Mouse (Mus musculus) heart, embryonic 13.5 days (tissue): ENCODE data around the gene Rexo4. TPM values are rescaled to one million over a fixed set of nuclear protein-coding genes. Genes with fewer than 3 reads are reported as not detected.

Source experiments
- ATAC-seq: fragments of 200-750 bp; cut with Nextera tagmentation; 2 replicates; pipeline ENCODE4 v1.8.0; 2017; ENCODE audit warnings: moderate TSS enrichment; ENCODE audit not compliant: insufficient number of reproducible peaks, low FRiP score, low TSS enrichment; ENCODE audit errors: extremely low read depth
- H3K27ac ChIP-seq: fragments of 300-500 bp; sonication (generic); replicated peaks from 2 replicates; pipeline ENCODE4 v1.5.1; 2015; ENCODE audit warnings: moderate library complexity, mild to moderate bottlenecking, inconsistent platforms
- H3K27me3 ChIP-seq: fragments of 300-500 bp; sonication (generic); replicated peaks from 2 replicates; pipeline ENCODE4 v1.6.1; 2015; ENCODE audit warnings: mild to moderate bottlenecking, inconsistent platforms
- H3K36me3 ChIP-seq: fragments of 300-500 bp; sonication (generic); 2 replicates; pipeline ENCODE4 v1.6.1; 2015; ENCODE audit warnings: mild to moderate bottlenecking, inconsistent platforms
- H3K4me1 ChIP-seq: fragments of 300-500 bp; sonication (generic); 2 replicates; pipeline ENCODE4 v1.6.1; 2015; ENCODE audit warnings: inconsistent platforms
- H3K4me2 ChIP-seq: fragments of 300-500 bp; sonication (generic); 2 replicates; pipeline ENCODE4 v1.6.1; 2015; ENCODE audit warnings: inconsistent platforms, mild to moderate bottlenecking, moderate library complexity
- H3K4me3 ChIP-seq: fragments of 300-500 bp; sonication (generic); 2 replicates; pipeline ENCODE4 v1.5.1; 2015; ENCODE audit warnings: moderate library complexity, mild to moderate bottlenecking, inconsistent platforms
- H3K9ac ChIP-seq: fragments of 300-500 bp; sonication (generic); 2 replicates; pipeline ENCODE4 v1.6.1; 2015; ENCODE audit warnings: inconsistent platforms, mild to moderate bottlenecking, moderate library complexity
- H3K9me3 ChIP-seq: fragments of 300-500 bp; sonication (generic); 2 replicates; pipeline ENCODE4 v1.6.1; 2016; ENCODE audit warnings: inconsistent platforms
- WGBS: fragments of 180-500 bp; shearing (Covaris S2); methylation state at CpG from one replicate; pipeline ENCODE4 v1.1.7; 2015; ENCODE audit warnings: mixed read lengths; 5-methylcytosine and 5-hydroxymethylcytosine counted together
- polyA plus RNA-seq: library from polyadenylated mRNA; unstranded; fragments of >200 nt; fragmentation: Nextera tagmentation; extraction: Ambion mirVana; gene quantifications from 2 replicates; pipeline ENCODE4 v1.2.1, GENCODE M21; 2015

Rexo4 gene
- polyA plus RNA-seq, 1 experiment from 2014 or later = 26.3 TPM

DNA sequence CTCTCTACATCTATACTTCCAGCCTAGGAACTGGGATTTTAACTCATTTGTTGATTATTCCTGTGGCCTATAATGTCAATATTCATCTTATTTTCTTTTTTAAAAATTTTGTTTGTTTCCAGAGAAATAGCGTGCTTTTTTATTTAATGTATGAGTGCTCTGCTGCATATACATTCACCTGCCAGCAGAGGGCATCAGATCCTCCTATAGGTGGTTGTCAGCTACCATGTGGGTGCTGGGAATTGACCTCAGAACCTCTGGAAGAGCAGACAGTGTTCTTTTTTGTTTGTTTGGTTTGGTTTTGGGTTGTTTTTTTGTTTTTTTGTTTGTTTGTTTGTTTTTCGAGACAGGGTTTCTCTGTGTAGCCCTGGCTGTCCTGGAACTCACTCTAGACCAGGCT, 3.1 kb upstream of the Rexo4 start:
- peaks cover 5% of the 10 kb centered on the region; the same call in 1 of the 2 replicates for H3K9me3 ChIP-seq
- H3K36me3 ChIP-seq = peaks cover 2% of the 10 kb centered on the region
- H3K27ac ChIP-seq = no peak overlapping the region
- no peak for ATAC-seq
- no peak overlapping the region for H3K9ac ChIP-seq
- peaks cover 20% of the 10 kb centered on the region for H3K4me1 ChIP-seq
- no peak overlapping the region for H3K4me3 ChIP-seq
- no peak overlapping the region for H3K4me2 ChIP-seq
- H3K27me3 ChIP-seq = peaks cover 10% of the 10 kb centered on the region; the same call in 1 of the 2 replicates
- 55% methylated on average over 2 of the region's 2 CpGs for WGBS

DNA sequence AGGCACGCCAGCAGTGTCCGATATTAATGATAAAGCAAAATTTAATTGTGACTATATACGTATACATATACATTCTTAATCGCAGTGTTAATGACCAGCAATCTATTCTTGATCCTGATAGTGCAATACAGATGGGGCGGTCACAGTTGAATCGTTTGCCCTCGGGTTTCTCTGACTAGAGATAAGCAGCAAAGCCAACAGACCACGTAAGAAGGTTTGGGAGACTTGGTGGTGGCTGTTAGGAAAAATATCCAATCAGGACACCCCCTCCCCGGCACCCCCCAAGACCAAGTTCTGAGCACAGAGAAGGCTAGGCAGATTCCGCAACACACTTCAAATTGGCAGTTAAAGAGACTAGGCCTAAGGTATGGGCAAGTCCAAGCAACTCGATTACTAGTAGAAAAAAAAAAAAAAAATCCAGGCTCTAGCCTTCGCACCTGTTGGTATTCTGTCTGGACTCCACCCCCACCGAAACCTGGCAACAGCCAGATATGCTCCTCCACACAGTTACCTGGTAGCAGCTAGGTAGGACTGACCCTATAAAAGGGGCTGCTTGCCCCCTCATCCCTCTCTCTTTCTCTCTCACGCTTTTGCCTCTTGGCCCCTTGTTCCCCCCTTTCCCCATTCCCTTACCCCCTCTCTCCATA, 661 bp upstream of the Rexo4 start:
- Histone ChIP-seq H3K27me3 (no peaks in the 10 kb centered on the region), H3K4me3 (peak overlapping the region; percentile 87), H3K4me2 (peak overlapping the region; percentile 95), H3K36me3 (peaks cover 26% of the 10 kb centered on the region), H3K9ac (peak overlapping the region; percentile 94), H3K9me3 (peaks cover 5% of the 10 kb centered on the region; the same call in 1 of the 2 replicates), H3K27ac (peak overlapping the region; percentile 97), H3K4me1 (peaks cover 30% of the 10 kb centered on the region)
- WGBS = 18% methylated on average over 14 of the region's 14 CpGs
- no peak for ATAC-seq

DNA sequence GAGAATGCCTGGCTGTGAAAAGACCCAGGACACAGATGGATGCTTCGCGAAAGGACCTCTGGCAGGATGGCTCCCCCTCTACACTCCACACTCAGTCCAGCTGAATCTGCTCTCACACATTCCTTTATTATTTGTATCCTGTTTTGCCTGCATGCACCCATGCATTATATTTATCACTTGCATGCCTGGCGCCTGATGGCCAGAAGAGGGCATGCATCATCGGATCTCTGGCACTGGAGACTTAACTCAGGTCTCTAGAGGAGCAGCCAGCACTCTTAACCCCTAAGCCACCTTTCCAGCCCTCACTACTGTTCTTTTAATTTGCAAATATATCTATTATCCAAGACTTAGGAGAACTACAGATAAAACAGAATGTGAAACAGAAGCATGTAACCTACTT, 3.4 kb downstream of the Rexo4 start:
- no peaks in the 10 kb centered on the region for H3K27me3 ChIP-seq
- peaks cover 30% of the 10 kb centered on the region for H3K4me1 ChIP-seq
- H3K9ac ChIP-seq = no peak overlapping the region
- H3K36me3 ChIP-seq = peaks cover 63% of the 10 kb centered on the region
- no peak for ATAC-seq
- H3K27ac ChIP-seq = no peak overlapping the region
- H3K4me2 ChIP-seq = no peak overlapping the region
- H3K4me3 ChIP-seq = no peak overlapping the region
- 71% methylated on average over 4 of the region's 4 CpGs for WGBS
- no peaks in the 10 kb centered on the region for H3K9me3 ChIP-seq

DNA sequence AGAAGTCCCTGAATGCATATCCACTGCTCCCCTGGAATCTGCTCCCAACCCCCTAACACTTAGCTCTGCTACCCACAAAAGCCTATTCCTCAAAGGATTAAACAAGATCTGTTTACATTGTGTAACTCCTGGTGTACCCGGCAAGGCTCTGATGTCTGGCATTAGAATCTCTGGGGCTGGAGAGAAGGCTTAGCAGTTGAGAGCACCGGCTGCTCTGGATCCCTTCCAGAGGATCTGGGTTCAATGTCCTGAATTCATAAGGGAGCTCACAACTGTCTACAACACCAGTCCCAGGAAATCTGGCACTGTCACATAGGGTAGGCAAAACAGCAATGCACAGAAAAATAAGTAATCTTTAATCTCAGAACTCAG, 6.7 kb downstream of the Rexo4 start:
- ATAC-seq = no peak
- H3K36me3 ChIP-seq = peaks cover 95% of the 10 kb centered on the region
- no peak overlapping the region for H3K27ac ChIP-seq
- no peak overlapping the region for H3K9ac ChIP-seq
- no peaks in the 10 kb centered on the region for H3K27me3 ChIP-seq
- H3K4me3 ChIP-seq = no peak overlapping the region
- H3K4me2 ChIP-seq = no peak overlapping the region
- 94% methylated on average over 2 of the region's 2 CpGs for WGBS
- no peaks in the 10 kb centered on the region for H3K9me3 ChIP-seq
- peaks cover 12% of the 10 kb centered on the region for H3K4me1 ChIP-seq

DNA sequence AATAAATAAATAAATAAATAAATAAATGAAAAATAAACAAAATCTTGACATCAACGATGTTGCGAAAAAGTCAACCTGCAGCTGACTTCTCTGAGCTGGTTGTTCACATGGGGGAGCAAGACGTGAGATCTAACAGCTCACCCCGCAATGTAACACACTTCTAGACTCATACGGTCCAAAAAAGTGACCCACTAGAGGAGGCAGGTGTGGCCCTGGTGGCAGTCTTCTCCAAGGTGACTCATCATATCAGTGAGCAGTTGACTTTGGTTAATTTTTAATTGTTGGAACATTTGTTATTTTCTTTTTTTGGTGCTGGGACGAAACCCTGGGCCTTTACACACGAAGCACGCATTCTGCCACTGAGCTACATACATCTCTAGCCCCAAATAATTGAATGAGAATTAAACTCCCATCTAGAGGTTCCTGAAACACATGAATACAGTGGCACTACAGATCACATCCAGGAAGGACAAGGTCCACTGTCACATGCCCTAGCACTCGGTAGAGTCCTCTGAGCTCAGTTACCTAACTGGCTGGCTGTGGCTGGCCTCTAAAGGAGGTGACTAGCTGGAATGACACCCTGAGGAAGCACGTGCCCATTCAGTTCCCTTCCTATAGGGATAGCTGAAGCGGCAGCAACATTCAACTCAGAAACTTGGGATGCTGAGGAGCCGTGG, 7.2 kb downstream of the Rexo4 start:
- ATAC-seq = no peak
- Histone ChIP-seq H3K4me1 (peaks cover 6% of the 10 kb centered on the region), H3K4me2 (no peak overlapping the region), H3K27ac (no peak overlapping the region), H3K36me3 (peaks cover 94% of the 10 kb centered on the region), H3K27me3 (no peaks in the 10 kb centered on the region), H3K4me3 (no peak overlapping the region), H3K9ac (no peak overlapping the region), H3K9me3 (no peaks in the 10 kb centered on the region)
- 90% methylated on average over 12 of the region's 12 CpGs for WGBS

DNA sequence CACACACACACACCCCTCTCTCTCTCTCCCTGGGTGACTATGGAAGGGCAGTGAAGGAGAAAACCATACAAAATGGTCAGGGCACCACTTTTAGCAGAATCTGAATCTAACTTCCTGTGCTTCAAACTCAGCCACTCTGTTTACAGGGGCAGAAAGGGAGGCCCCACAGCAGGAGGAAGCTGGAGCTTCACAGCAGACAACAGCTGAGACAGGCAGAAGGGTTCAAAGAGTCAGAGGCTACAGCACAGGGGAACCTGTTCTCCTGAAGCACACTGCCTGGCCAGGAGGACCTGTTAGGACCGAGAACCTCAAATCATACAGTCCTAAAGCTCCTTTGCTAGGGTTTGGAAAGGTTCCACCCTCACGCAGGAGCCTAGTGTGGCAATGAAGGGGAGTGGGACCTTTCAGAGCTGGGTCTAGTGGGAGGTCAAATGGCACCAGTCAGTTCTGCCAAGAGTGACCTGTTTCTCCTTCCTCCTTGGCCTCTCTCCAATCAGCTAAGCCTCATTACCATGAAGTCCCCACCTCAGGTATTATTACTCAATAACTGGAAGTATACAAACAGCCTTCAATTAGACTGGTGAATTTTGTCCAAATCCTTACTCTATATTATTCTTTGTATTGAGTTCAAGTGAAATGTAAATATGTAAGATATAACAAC, 9.3 kb downstream of the Rexo4 start:
- no peak overlapping the region for H3K9ac ChIP-seq
- 82% methylated on average over 2 of the region's 2 CpGs for WGBS
- H3K9me3 ChIP-seq = no peaks in the 10 kb centered on the region
- no peak for ATAC-seq
- H3K4me1 ChIP-seq = no peaks in the 10 kb centered on the region
- H3K4me2 ChIP-seq = no peak overlapping the region
- H3K36me3 ChIP-seq = peaks cover 93% of the 10 kb centered on the region
- no peak overlapping the region for H3K4me3 ChIP-seq
- no peaks in the 10 kb centered on the region for H3K27me3 ChIP-seq
- H3K27ac ChIP-seq = no peak overlapping the region

DNA sequence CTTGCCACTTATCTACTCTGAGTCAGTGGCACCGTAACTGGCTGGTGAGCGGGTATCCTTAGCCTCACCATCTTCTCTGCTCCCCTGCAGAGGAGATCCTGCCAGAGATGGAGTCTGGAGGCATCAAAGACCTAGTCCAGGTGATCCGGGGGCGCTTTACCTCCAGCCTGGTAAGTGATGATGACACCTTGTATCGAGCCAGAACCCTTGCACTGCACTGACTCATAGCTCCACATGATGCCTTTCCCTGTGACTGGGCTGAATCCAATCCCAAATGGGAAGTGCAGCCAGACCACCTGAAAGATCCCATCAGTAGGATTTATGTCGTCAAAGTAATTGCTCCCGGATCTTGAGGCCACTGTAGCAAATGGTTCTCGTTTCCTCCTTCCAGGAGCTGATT, 11.3 kb downstream of the Rexo4 start:
- H3K4me2 ChIP-seq = no peak overlapping the region
- 83% methylated on average over 8 of the region's 8 CpGs for WGBS
- H3K4me3 ChIP-seq = no peak overlapping the region
- no peaks in the 10 kb centered on the region for H3K4me1 ChIP-seq
- no peaks in the 10 kb centered on the region for H3K9me3 ChIP-seq
- H3K36me3 ChIP-seq = peaks cover 95% of the 10 kb centered on the region
- H3K27me3 ChIP-seq = no peaks in the 10 kb centered on the region
- H3K27ac ChIP-seq = no peak overlapping the region
- H3K9ac ChIP-seq = no peak overlapping the region
- ATAC-seq = no peak

DNA sequence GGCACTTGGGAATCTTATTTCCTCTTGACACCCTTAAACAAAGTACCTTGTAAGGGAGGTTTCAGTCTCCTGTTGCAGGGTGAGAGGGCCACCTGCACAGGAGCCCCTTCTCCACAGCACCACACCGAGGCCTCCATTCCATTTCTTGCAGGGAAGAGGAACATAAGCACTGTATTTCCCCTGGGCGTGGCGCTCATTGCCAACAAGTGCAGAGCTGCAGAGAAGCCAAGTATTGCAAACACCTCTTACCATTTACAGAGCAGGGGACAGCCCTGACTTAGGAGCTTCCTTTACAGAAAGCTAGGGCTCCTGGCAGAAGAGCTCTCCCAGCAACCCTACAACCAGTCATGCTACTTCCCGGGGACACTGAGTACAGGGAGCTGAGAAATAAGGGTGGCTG, 12.0 kb downstream of the Rexo4 start:
- peaks cover 93% of the 10 kb centered on the region for H3K36me3 ChIP-seq

DNA sequence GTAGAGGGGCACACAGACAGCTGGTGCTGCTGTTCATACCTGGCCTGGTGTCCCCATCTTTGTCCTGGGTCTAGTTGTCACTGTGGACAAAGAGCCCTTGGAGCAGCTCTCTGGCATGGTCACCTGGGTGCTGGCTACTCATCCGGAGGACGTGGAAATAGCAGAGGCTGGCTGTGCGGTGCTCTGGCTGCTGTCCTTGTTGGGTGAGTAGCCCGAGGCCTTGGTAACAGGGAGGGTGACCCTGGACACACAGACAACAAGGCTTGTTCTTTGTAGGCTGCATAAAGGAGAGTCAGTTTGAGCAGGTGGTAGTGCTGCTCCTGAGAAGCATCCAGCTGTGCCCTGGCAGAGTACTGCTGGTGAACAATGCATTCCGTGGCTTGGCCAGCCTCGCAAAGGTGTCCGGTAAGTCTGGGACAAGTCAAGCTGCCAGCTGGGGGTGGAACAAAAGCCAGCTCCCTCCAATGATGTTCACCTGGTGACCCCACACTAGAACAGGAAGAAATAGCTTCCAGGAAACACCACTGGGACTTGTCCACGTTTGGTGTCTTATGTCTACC, 12.8 kb downstream of the Rexo4 start:
- H3K9me3 ChIP-seq = no peaks in the 10 kb centered on the region
- H3K4me2 ChIP-seq = no peak overlapping the region
- no peak overlapping the region for H3K9ac ChIP-seq
- no peaks in the 10 kb centered on the region for H3K4me1 ChIP-seq
- WGBS = 88% methylated on average over 8 of the region's 8 CpGs
- no peak for ATAC-seq
- no peak overlapping the region for H3K4me3 ChIP-seq
- no peak overlapping the region for H3K27ac ChIP-seq
- peaks cover 93% of the 10 kb centered on the region for H3K36me3 ChIP-seq
- no peaks in the 10 kb centered on the region for H3K27me3 ChIP-seq

More for the DNA sequence above, 12.0 kb downstream of the Rexo4 start:
- Histone ChIP-seq H3K27ac (no peak overlapping the region), H3K4me2 (no peak overlapping the region), H3K4me1 (no peaks in the 10 kb centered on the region), H3K4me3 (no peak overlapping the region), H3K9ac (no peak overlapping the region), H3K9me3 (no peaks in the 10 kb centered on the region), H3K27me3 (no peaks in the 10 kb centered on the region)
- no peak for ATAC-seq
- WGBS = 96% methylated on average over 4 of the region's 4 CpGs

DNA sequence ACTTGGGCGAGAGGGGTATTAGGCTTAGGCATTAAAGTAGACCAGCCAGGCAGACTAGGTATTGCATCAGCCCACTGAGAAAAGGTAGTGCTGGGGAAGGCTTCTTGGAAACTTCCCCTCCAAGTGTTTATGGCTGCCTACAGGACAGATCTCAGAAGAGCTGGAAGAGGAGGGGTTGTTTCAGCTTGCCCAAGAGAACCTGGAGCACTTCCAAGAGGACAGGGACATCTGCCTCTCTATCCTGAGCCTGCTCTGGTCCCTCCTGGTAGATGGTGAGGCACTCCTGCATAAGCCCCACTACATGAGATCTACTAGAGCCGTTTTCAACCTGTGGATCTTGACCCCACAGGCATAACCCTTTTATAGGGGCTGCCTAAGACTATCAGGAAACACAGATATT, 13.8 kb downstream of the Rexo4 start:
- Histone ChIP-seq H3K4me3 (no peak overlapping the region), H3K36me3 (peaks cover 82% of the 10 kb centered on the region), H3K27me3 (no peaks in the 10 kb centered on the region), H3K4me2 (no peak overlapping the region), H3K4me1 (no peaks in the 10 kb centered on the region), H3K27ac (no peak overlapping the region), H3K9ac (no peak overlapping the region), H3K9me3 (no peaks in the 10 kb centered on the region)
- 88% methylated on average over 2 of the region's 2 CpGs for WGBS
- ATAC-seq = no peak

DNA sequence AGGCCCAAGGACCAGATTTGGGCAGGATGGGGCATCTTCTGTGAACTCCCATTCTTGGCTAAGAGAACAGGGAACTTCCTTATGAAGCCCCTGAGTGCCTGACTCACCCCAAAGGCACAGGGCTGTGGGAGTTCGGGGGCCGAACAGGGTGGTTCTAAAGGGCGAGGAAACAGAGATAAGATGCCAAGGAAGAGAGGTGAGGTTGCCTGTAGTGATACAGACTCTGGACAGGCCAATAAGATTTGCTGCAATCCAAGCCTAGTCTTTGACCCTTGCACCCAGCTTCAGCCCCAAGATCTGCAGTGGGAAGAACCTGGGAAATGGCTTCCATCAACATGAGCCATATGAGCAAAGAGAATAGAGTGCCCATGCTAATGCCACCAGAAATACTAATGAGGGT, 20.9 kb downstream of the Rexo4 start:
- Histone ChIP-seq H3K36me3 (peaks cover 15% of the 10 kb centered on the region), H3K27me3 (no peaks in the 10 kb centered on the region; the same call in 1 of the 2 replicates), H3K4me3 (no peak overlapping the region), H3K27ac (no peak overlapping the region), H3K9ac (no peak overlapping the region), H3K9me3 (no peaks in the 10 kb centered on the region), H3K4me1 (no peaks in the 10 kb centered on the region), H3K4me2 (no peak overlapping the region)
- ATAC-seq = no peak
- WGBS = 60% methylated on average over 3 of the region's 3 CpGs
